Mouse (Mus musculus) lung, embryonic 15.5 days (tissue): ENCODE measurements around the gene Olfr145. TPM values are rescaled to one million over a fixed set of nuclear protein-coding genes. Genes with fewer than 3 reads are reported as not detected.

Experiments
- ATAC-seq: fragments of 200-750 bp; cut with Nextera tagmentation; 2 replicates; pipeline ENCODE4 v1.8.0; 2017; ENCODE audit warnings: moderate number of reproducible peaks, borderline replicate concordance; ENCODE audit not compliant: low FRiP score, low TSS enrichment; ENCODE audit errors: extremely low read depth
- H3K27ac ChIP-seq: fragments of 300-500 bp; sonication (generic); 2 replicates; pipeline ENCODE4 v1.5.1; 2015; ENCODE audit warnings: moderate library complexity, mild to moderate bottlenecking, inconsistent platforms
- H3K27me3 ChIP-seq: fragments of 300-500 bp; sonication (generic); 2 replicates; pipeline ENCODE4 v1.6.1; 2015; ENCODE audit warnings: inconsistent platforms
- H3K36me3 ChIP-seq: fragments of 300-500 bp; sonication (generic); 2 replicates; pipeline ENCODE4 v1.6.1; 2015; ENCODE audit warnings: inconsistent platforms
- H3K4me1 ChIP-seq: fragments of 300-500 bp; sonication (generic); 2 replicates; pipeline ENCODE4 v1.6.1; 2015; ENCODE audit warnings: inconsistent platforms
- H3K4me2 ChIP-seq: fragments of 300-500 bp; sonication (generic); 2 replicates; pipeline ENCODE4 v1.6.1; 2015; ENCODE audit warnings: inconsistent platforms, mild to moderate bottlenecking, moderate library complexity
- H3K4me3 ChIP-seq: fragments of 300-500 bp; sonication (generic); 2 replicates; pipeline ENCODE4 v1.5.1; 2015; ENCODE audit warnings: mild to moderate bottlenecking, inconsistent platforms
- H3K9ac ChIP-seq: fragments of 300-500 bp; sonication (generic); 2 replicates; pipeline ENCODE4 v1.6.1; 2015; ENCODE audit warnings: inconsistent platforms
- H3K9me3 ChIP-seq: fragments of 300-500 bp; sonication (generic); 2 replicates; pipeline ENCODE4 v1.6.1; 2016; ENCODE audit warnings: inconsistent platforms
- WGBS: fragments of 180-500 bp; shearing (Covaris S2); methylation state at CpG from one replicate; pipeline ENCODE4 v1.1.7; 2015; 5-methylcytosine and 5-hydroxymethylcytosine counted together
- polyA plus RNA-seq: library from polyadenylated mRNA; unstranded; fragments of >200 nt; fragmentation: Nextera tagmentation; extraction: Ambion mirVana; gene quantifications from 2 replicates; pipeline ENCODE4 v1.2.1, GENCODE M21; 2015

The Olfr145 gene
- not detected in 2 replicates for polyA plus RNA-seq

DNA sequence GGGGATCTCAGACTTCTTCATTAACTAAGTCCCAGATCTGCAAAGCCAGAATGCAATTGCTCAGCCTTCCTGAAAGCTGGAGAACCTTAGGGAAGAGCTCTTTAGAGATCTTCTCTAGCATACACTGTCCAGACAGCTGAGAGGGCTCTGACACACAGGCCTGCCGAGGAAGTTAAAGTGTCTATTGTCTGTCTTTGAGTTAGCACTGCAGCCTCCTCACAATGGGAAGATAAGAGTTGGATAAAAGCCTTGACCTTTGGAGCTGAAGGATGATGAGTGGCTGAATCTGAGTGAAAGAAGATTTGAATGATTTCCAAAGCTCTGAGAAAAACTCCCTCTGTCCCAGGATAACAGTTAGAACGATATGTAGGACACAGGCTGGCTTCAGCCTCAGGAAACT, at the start of gene Olfr145:
TSS of gene Olfr145 (plus strand) at position 64 of the 400 bp plus-strand sequence.
- Histone ChIP-seq H3K9ac (no peak within 1 kb of the TSS), H3K4me3 (no peak within 1 kb of the TSS), H3K4me1 (no peaks in the 10 kb centered on the region), H3K4me2 (no peak within 1 kb of the TSS), H3K36me3 (no peaks in the 10 kb centered on the region), H3K27ac (no peak within 1 kb of the TSS), H3K27me3 (no peaks in the 10 kb centered on the region), H3K9me3 (no peaks in the 10 kb centered on the region)
- no peak for ATAC-seq
- WGBS: 27% methylated on average over 2 of the region's 2 CpGs

DNA sequence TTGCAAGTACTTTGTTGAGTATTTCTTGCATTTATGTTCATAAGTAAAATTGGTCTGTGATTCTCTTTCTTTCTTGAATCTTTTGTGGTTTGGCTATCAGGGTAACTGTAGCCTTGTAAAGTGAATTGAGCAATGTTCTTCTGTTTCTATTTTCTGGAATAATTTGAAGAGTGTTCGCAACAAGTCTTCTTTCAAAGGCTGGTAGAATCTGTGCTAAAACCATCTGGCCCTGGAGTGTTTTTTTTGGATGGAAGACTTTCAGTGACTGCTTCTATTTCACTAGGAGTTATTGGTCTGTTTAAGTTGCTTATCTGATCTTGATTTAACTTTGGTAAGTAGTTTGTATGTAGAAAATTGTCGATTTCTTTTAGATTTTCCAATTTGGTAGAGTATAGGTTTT, 47.3 kb upstream of the Olfr145 start:
- 82% methylated on average over 2 of the region's 2 CpGs for WGBS
- H3K4me3 ChIP-seq: no peak overlapping the region
- H3K9ac ChIP-seq: no peak overlapping the region
- H3K4me1 ChIP-seq: no peaks in the 10 kb centered on the region
- ATAC-seq: no peak
- H3K27me3 ChIP-seq: no peaks in the 10 kb centered on the region
- H3K4me2 ChIP-seq: no peak overlapping the region
- H3K36me3 ChIP-seq: no peaks in the 10 kb centered on the region
- no peak overlapping the region for H3K27ac ChIP-seq
- no peaks in the 10 kb centered on the region for H3K9me3 ChIP-seq

DNA sequence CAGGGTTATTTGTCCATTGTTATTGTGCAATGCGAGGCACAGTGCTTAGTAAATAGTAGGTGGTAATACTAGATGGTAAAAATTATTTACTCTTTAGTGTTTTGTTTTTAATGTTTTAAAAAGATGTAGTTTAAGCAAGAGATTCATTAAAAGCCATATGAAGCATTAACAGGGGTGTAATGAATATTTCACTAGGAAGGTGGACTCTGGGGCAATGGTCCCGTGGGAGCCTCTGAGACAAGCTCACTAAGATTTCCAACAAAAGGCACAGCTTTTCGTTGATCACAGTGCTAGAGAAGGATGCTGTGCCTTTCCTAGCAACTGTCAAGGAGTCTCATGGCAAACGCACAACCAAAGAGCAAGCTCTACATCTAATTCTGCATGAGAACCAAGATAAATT, 42.6 kb upstream of the Olfr145 start, which contains the start of gene Olfr877:
TSS of gene Olfr877 (plus strand) at position 301 of the 400 bp plus-strand sequence.
- H3K36me3 ChIP-seq: no peaks in the 10 kb centered on the region
- WGBS: 76% methylated on average over 4 of the region's 4 CpGs

DNA sequence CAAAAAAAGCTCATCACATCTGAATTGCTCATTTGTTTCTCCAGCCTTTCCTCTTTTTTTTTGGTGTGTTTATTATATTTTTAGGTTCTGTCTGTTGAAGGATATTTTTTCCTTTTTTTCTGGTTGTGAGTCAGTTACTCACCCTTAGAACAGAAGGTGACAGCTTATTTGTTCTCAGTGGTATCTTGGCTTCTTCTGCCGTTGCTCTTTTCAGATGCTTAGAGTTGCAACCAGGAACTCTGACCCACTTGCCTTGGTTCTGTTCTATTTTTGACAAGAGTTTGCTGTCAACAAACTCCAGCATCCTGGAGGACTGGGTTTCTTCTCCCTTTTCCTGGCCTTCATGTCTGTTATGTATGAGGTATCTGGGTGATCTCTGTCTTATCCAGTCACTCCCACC, 33.2 kb upstream of the Olfr145 start:
- no peak for ATAC-seq
- H3K27ac ChIP-seq: no peak overlapping the region
- H3K36me3 ChIP-seq: no peaks in the 10 kb centered on the region
- H3K4me1 ChIP-seq: no peaks in the 10 kb centered on the region
- H3K9ac ChIP-seq: no peak overlapping the region
- no peak overlapping the region for H3K4me2 ChIP-seq
- H3K27me3 ChIP-seq: no peaks in the 10 kb centered on the region
- H3K9me3 ChIP-seq: no peaks in the 10 kb centered on the region
- WGBS: 39% methylated on average over 1 of the region's 1 CpGs
- H3K4me3 ChIP-seq: no peak overlapping the region

More for the DNA sequence above, 42.6 kb upstream of the Olfr145 start, which contains the start of gene Olfr877:
- no peaks in the 10 kb centered on the region for H3K4me1 ChIP-seq
- H3K4me2 ChIP-seq: no peak within 1 kb of the TSS
- H3K27ac ChIP-seq: no peak within 1 kb of the TSS
- no peaks in the 10 kb centered on the region for H3K27me3 ChIP-seq
- H3K9me3 ChIP-seq: no peaks in the 10 kb centered on the region
- no peak for ATAC-seq
- no peak within 1 kb of the TSS for H3K9ac ChIP-seq
- no peak within 1 kb of the TSS for H3K4me3 ChIP-seq

DNA sequence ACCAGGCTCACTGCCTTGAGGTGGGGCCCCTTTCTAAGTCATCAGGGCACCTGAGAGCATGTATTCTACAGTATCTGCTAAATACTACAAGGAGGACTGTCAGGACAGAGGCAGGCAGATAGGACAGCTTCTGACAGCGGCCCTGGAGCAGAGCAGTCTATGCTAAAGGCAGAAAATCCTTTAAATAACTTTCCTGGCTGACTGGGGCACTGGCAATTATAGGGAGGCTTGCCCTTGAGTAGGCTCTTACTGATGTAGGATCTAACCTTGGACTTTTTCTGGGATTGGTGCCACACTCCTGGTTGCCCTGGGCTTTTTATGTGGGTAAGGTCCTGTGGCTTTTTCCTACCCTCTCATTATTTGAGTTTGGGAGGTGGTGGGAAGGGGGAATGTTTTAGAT, 26.3 kb upstream of the Olfr145 start:
- no peak overlapping the region for H3K27ac ChIP-seq
- no peaks in the 10 kb centered on the region for H3K27me3 ChIP-seq
- no peaks in the 10 kb centered on the region for H3K4me1 ChIP-seq
- no peaks in the 10 kb centered on the region for H3K9me3 ChIP-seq
- no peaks in the 10 kb centered on the region for H3K36me3 ChIP-seq
- H3K4me3 ChIP-seq: no peak overlapping the region
- no peak overlapping the region for H3K9ac ChIP-seq
- no peak overlapping the region for H3K4me2 ChIP-seq
- WGBS: 56% methylated on average over 1 of the region's 1 CpGs
- no peak for ATAC-seq

DNA sequence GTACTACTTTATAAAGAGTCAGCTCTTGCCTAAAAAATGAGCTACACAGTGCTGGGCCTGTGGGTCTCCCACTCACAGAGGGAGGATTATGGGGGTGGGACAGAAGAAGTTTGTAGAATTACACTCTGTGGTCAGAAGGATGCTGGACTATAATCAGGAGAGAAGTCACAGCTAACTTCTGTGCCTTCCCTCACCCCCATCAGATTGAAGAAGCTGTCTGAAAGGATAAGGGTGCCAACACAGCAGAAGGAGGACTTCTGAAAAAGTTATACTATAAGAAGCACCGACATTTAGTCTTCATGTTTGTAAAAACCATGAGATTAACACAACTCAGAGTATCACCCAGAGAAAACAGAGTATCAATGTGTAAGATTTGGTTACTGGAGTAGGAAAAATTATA, 25.4 kb upstream of the Olfr145 start:
- H3K4me3 ChIP-seq: no peak overlapping the region
- no peaks in the 10 kb centered on the region for H3K9me3 ChIP-seq
- no peak overlapping the region for H3K27ac ChIP-seq
- 70% methylated on average over 1 of the region's 1 CpGs for WGBS
- H3K4me2 ChIP-seq: no peak overlapping the region
- H3K27me3 ChIP-seq: no peaks in the 10 kb centered on the region
- no peak overlapping the region for H3K9ac ChIP-seq
- ATAC-seq: no peak
- H3K4me1 ChIP-seq: no peaks in the 10 kb centered on the region
- no peaks in the 10 kb centered on the region for H3K36me3 ChIP-seq

DNA sequence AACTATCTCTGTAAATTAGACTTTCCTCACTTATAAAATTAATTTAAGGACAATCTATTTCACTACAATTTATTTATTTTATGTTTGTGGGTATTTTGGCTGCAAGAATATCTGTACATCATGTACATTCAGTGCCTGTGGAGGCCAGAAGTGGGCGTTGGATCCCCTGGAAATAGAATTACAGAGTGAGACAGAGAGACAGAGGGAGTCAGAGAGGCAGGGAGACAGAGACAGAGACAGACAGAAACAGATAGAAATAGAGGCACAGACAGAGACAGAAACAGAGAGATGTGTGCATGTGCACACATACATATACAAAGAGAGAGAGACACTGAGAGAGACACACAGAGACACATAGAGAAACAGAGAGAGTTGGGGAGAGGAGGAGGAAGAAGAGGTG, 25.0 kb upstream of the Olfr145 start:
- Histone ChIP-seq H3K27ac (no peak overlapping the region), H3K4me1 (no peaks in the 10 kb centered on the region), H3K4me3 (no peak overlapping the region), H3K27me3 (no peaks in the 10 kb centered on the region), H3K4me2 (no peak overlapping the region), H3K9ac (no peak overlapping the region), H3K9me3 (no peaks in the 10 kb centered on the region), H3K36me3 (no peaks in the 10 kb centered on the region)
- ATAC-seq: no peak
- WGBS: 29% methylated on average over 1 of the region's 1 CpGs

DNA sequence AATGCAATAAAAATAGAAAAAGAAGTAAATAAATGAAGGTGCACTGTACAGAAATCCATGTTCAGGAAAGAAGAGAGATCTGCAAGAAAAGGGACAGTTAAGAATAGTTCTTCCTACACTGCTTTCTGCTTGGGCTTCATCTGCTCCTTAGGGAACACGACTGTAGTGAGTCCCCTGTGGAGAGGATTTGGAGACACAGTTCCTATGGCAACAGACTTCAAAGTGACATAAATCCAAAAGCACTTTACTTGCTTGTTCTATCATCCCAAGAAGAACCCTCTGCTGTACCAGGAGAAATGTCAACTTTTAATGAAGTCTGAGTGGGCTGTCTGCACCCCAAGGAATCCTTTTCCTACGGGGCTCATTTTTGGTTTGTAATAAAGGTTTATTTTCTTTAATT, 5.6 kb upstream of the Olfr145 start:
- Histone ChIP-seq H3K36me3 (no peaks in the 10 kb centered on the region), H3K27ac (no peak overlapping the region), H3K27me3 (no peaks in the 10 kb centered on the region), H3K9me3 (no peaks in the 10 kb centered on the region), H3K4me2 (no peak overlapping the region), H3K4me1 (no peaks in the 10 kb centered on the region), H3K4me3 (no peak overlapping the region), H3K9ac (no peak overlapping the region)
- no peak for ATAC-seq
- 17% methylated on average over 2 of the region's 2 CpGs for WGBS

DNA sequence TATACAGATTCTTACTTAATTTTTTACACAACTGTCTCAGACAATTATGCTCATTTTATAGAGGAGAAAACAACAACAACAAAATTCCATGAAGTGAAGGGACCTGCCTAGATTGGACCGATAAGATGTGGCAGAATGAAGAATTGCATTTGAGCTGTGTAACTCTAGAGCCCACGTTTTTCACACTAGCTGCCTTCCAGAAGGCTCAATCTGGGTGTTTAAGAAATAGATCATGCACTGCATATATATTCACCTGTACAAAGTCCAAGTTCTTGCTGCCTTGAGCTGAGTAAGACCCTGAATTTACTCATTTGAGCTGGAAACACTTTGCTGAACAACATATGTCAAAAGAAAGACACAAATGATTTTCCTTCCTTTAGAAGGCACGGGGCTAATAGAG, 9.0 kb downstream of the Olfr145 start:
- no peak for ATAC-seq
- Histone ChIP-seq H3K36me3 (no peaks in the 10 kb centered on the region), H3K27ac (no peak overlapping the region), H3K4me3 (no peak overlapping the region), H3K4me2 (no peak overlapping the region), H3K9me3 (no peaks in the 10 kb centered on the region), H3K4me1 (no peaks in the 10 kb centered on the region), H3K27me3 (no peaks in the 10 kb centered on the region), H3K9ac (no peak overlapping the region)
- WGBS: 54% methylated on average over 3 of the region's 3 CpGs

DNA sequence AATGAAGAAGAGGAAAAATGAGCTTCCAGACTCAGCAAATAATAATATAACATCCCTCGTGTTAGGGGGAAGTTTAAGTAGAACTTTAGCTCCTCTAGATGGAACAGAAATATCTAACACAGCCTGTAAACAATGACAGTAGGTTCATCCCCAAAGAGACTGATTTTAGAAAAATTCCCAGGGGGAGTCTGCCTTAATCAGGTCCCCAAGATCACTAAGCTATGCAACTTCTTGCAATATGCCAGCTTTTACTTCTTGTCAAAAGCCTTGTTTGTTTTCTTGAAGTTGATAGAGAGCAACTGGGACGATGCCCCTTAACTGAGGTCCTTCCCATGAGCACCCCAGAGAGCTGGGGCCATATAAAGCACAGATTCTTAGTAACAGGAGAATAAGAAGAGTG, 21.0 kb downstream of the Olfr145 start, which contains the start of gene Olfr878:
TSS of gene Olfr878 (plus strand) at position 301 of the 400 bp plus-strand sequence.
- Histone ChIP-seq H3K27ac (no peak within 1 kb of the TSS), H3K4me3 (no peak within 1 kb of the TSS), H3K9ac (no peak within 1 kb of the TSS), H3K4me2 (no peak within 1 kb of the TSS), H3K4me1 (no peaks in the 10 kb centered on the region), H3K36me3 (no peaks in the 10 kb centered on the region), H3K9me3 (no peaks in the 10 kb centered on the region), H3K27me3 (no peaks in the 10 kb centered on the region)
- whole genome bisulfite sequencing: 68% methylated on average over 2 of the region's 2 CpGs
- ATAC-seq: no peak

DNA sequence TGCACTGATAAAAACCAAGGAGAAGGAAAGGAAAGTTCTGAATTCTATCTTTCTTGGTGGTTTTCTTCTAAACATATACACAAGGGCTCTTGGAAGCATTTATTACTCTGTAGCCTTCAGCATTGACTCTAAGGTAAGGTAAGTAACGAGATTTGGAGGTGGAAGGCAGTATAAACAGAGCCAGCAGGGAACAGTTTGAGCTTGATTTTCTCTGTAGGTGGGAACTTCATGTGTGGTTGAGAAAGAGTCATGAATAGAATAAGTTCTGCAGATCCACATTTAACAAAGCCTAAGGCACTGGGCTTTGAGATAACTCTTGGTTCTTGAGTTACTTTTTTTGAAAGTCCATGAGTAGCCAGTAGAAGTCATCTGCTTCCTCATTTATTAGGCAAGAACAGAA, 21.5 kb downstream of the Olfr145 start:
- Histone ChIP-seq H3K4me1 (no peaks in the 10 kb centered on the region), H3K4me2 (no peak overlapping the region), H3K27me3 (no peaks in the 10 kb centered on the region), H3K4me3 (no peak overlapping the region), H3K9ac (no peak overlapping the region), H3K9me3 (no peaks in the 10 kb centered on the region), H3K27ac (no peak overlapping the region), H3K36me3 (no peaks in the 10 kb centered on the region)
- WGBS: 41% methylated on average over 1 of the region's 1 CpGs
- ATAC-seq: no peak

DNA sequence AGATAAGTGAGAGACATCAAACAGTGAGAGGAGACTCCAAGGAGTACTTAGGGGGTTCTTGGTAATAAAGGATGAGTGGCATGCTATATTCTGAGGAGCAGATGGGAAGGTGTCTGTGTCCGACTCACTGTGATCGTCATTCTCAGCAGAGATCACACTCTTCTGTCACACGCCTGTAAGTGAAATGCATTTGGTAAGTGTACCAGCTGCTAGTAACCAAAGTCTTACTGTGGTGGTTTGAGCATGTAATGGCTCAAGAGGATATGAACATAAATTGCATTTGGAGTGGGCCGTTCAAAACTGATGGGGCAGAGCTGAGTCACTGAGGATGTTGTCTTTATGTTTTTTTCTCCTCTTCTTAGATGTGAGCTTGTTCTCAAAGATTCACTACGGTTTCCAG, 27.7 kb downstream of the Olfr145 start:
- WGBS: 76% methylated on average over 5 of the region's 5 CpGs
- ATAC-seq: no peak
- Histone ChIP-seq H3K27me3 (no peaks in the 10 kb centered on the region), H3K4me3 (no peak overlapping the region), H3K36me3 (no peaks in the 10 kb centered on the region), H3K9ac (no peak overlapping the region), H3K27ac (no peak overlapping the region), H3K4me1 (no peaks in the 10 kb centered on the region), H3K9me3 (no peaks in the 10 kb centered on the region), H3K4me2 (no peak overlapping the region)

DNA sequence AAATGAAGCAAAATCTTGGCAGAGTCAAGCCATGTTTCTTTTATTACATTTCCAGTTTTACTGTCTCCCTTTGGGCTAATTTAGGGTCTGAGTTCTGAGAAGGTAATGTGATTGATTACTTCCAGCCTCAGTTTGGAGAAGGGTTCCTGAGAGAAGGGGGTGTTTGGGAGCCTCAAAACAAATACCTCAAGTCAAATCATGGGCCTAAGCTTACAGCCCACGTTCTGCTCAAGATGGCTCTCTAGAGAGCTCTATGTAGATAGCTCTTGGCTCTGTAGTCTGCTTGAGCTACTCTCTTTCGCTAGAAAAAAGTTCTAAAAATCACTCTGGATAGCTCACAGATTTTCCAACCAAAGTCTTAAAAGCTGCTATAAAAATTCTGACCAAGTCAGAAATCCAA, 28.9 kb downstream of the Olfr145 start:
- Histone ChIP-seq H3K4me1 (no peaks in the 10 kb centered on the region), H3K4me2 (no peak overlapping the region), H3K9me3 (no peaks in the 10 kb centered on the region), H3K27ac (no peak overlapping the region), H3K4me3 (no peak overlapping the region), H3K36me3 (no peaks in the 10 kb centered on the region), H3K27me3 (no peaks in the 10 kb centered on the region), H3K9ac (no peak overlapping the region)
- no peak for ATAC-seq
- WGBS: 43% methylated on average over 2 of the region's 2 CpGs
